Mouse (Mus musculus) neural tube, embryonic 15.5 days (tissue): ENCODE measurements around the gene Prune2. TPM values are rescaled to one million over a fixed set of nuclear protein-coding genes. Genes with fewer than 3 reads are reported as not detected.

ENCODE experiments used
- ATAC-seq: fragments of 200-750 bp; cut with Nextera tagmentation; 2 replicates; pipeline ENCODE4 v1.8.0; 2017; ENCODE audit warnings: mild to moderate bottlenecking, moderate TSS enrichment, moderate library complexity; ENCODE audit not compliant: low FRiP score
- H3K27ac ChIP-seq: fragments of 300-500 bp; sonication (generic); replicated peaks from 2 replicates; pipeline ENCODE4 v1.5.1; 2015; ENCODE audit warnings: mild to moderate bottlenecking, inconsistent platforms
- H3K27me3 ChIP-seq: fragments of 300-500 bp; sonication (generic); replicated peaks from 2 replicates; pipeline ENCODE4 v1.6.1; 2015; ENCODE audit warnings: inconsistent platforms
- H3K36me3 ChIP-seq: fragments of 300-500 bp; sonication (generic); 2 replicates; pipeline ENCODE4 v1.6.1; 2015; ENCODE audit warnings: inconsistent platforms
- H3K4me1 ChIP-seq: fragments of 300-500 bp; sonication (generic); 2 replicates; pipeline ENCODE4 v1.6.1; 2015; ENCODE audit warnings: inconsistent platforms
- H3K4me2 ChIP-seq: fragments of 300-500 bp; sonication (generic); 2 replicates; pipeline ENCODE4 v1.6.1; 2015; ENCODE audit warnings: inconsistent platforms, mild to moderate bottlenecking, moderate library complexity
- H3K4me3 ChIP-seq: fragments of 300-500 bp; sonication (generic); replicated peaks from 2 replicates; pipeline ENCODE4 v1.5.1; 2015; ENCODE audit warnings: mild to moderate bottlenecking, inconsistent platforms
- H3K9ac ChIP-seq: fragments of 300-500 bp; sonication (generic); replicated peaks from 2 replicates; pipeline ENCODE4 v1.6.1; 2015; ENCODE audit warnings: mild to moderate bottlenecking, inconsistent platforms
- H3K9me3 ChIP-seq: fragments of 300-500 bp; sonication (generic); replicated peaks from 2 replicates; pipeline ENCODE4 v1.6.1; 2016; ENCODE audit warnings: inconsistent platforms
- WGBS: fragments of 180-500 bp; shearing (Covaris S2); methylation state at CpG from one replicate; pipeline ENCODE4 v1.1.7; 2015; ENCODE audit warnings: mixed read lengths; 5-methylcytosine and 5-hydroxymethylcytosine counted together
- polyA plus RNA-seq: library from polyadenylated mRNA; unstranded; fragments of >200 nt; fragmentation: Nextera tagmentation; extraction: Ambion mirVana; gene quantifications from 2 replicates; pipeline ENCODE4 v1.2.1, GENCODE M21; 2015

Prune2 gene
- polyA plus RNA-seq, 1 experiment from 2014 or later: 11.5 TPM

DNA sequence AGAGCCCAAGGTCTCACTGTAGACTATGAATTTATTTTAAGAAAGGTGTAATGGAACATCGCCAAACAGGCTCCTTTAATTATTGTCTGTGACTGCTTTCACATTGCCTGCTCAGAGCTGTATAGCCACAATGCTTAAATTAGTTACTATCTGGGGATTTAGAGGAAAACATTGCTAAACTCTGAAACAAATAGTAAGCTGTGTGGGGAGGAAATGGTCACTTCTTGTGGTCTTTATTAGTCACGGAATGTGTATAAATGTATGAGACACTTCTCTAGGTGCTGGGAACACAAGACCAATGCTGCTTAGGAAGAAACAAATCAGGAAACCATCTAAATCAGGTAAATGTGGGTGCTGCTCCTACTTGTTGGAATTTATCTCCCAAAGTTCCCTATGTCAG, 317.1 kb downstream of the Prune2 start:
- WGBS: 91% methylated on average over 2 of the region's 2 CpGs
- Histone ChIP-seq H3K27ac (no peak overlapping the region), H3K27me3 (no peaks in the 10 kb centered on the region), H3K36me3 (no peaks in the 10 kb centered on the region), H3K4me3 (no peak overlapping the region), H3K4me1 (peaks cover 7% of the 10 kb centered on the region; the same call in 1 of the 2 replicates), H3K9me3 (no peaks in the 10 kb centered on the region), H3K4me2 (no peak overlapping the region), H3K9ac (no peak overlapping the region)
- no peak for ATAC-seq

Other genes starting within 250 kb of the Prune2 start
- gene Vps13a, start 175.2 kb upstream of the Prune2 start, polyA plus RNA-seq: 8.8 and 10.8 TPM in 2 replicates
- not detected in 2 replicates for gene Foxb2, start 82.3 kb upstream of the Prune2 start, polyA plus RNA-seq